Mouse (Mus musculus) thymus, adult 2 months (tissue): ENCODE data around the gene Rragb. TPM values are rescaled to one million over a fixed set of nuclear protein-coding genes. Genes with fewer than 3 reads are reported as not detected.

Experiments
- DNase-seq: peaks from one replicate; pipeline ENCODE4 v3.0.0; 2021
- H3K27ac ChIP-seq: fragments of 200-500 bp; 2 replicates; pipeline ENCODE4 v1.5.1; 2012; ENCODE audit warnings: low read length, control low read depth; ENCODE audit not compliant: control insufficient read depth, insufficient read depth
- H3K27me3 ChIP-seq: fragments of 200-500 bp; 2 replicates; pipeline ENCODE4 v1.6.1; 2012; ENCODE audit warnings: mild to moderate bottlenecking, low read length, moderate library complexity, mixed read lengths; ENCODE audit not compliant: control insufficient read depth, insufficient read depth
- H3K36me3 ChIP-seq: fragments of 200-500 bp; 2 replicates; pipeline ENCODE4 v1.6.1; 2012; ENCODE audit warnings: mild to moderate bottlenecking, low read length, moderate library complexity; ENCODE audit not compliant: control insufficient read depth, insufficient read depth
- H3K4me1 ChIP-seq: fragments of 200-500 bp; replicated peaks from 2 replicates; pipeline ENCODE4 v1.6.1; 2012; ENCODE audit warnings: low read length; ENCODE audit not compliant: control insufficient read depth, insufficient read depth
- H3K4me3 ChIP-seq: fragments of 200-500 bp; 2 replicates; pipeline ENCODE4 v1.5.1; 2012; ENCODE audit warnings: mild to moderate bottlenecking, low read length, control low read depth, moderate library complexity; ENCODE audit not compliant: control insufficient read depth, insufficient read depth
- CTCF ChIP-seq: fragments of 200-500 bp; IDR thresholded peaks from 2 replicates; pipeline ENCODE4 v1.5.1; 2012; ENCODE audit warnings: mild to moderate bottlenecking, control low read depth, low read length, moderate library complexity, borderline replicate concordance; ENCODE audit not compliant: control insufficient read depth, poor library complexity, insufficient read depth; ENCODE audit errors: extremely low read depth
- POLR2A ChIP-seq: fragments of 200-500 bp; IDR thresholded peaks from 2 replicates; pipeline ENCODE4 v1.6.1; 2012; ENCODE audit warnings: mild to moderate bottlenecking, low read length, control low read depth, moderate library complexity; ENCODE audit not compliant: control insufficient read depth, poor library complexity, insufficient read depth; ENCODE audit errors: extremely low read depth
- WGBS: fragments of 180-500 bp; shearing (Covaris S2); methylation state at CpG from one replicate; pipeline ENCODE4 v1.1.7; 2018; 5-methylcytosine and 5-hydroxymethylcytosine counted together
- polyA plus RNA-seq: library from polyadenylated mRNA; depleted of rRNA; stranded (reverse); fragments of >200 nt; gene quantifications from 2 replicates; pipeline ENCODE4 v1.2.3, GENCODE M21; 2012; rRNA removed

Rragb gene
- polyA plus RNA-seq, 1 experiment, result 6.0 TPM

DNA sequence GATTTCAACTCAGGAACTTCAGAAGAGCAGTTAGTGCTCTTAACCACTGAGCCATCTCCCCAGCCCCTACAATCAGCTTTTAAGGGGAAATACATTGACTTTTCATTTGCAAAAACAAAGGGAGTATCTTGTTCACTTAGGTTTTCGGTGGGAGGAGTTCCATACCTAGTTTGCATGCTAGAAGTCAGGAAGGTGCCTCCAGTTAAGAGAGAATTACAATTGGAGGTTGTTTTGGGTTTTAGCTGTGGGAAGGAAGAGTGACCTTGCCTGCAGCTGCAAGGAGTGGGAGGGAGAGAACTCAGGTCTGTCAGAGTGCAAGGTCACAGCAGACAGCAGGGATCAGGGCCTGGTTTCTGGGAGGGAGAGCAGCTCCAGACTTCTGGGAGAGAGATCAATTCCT, 71.3 kb downstream of the Rragb start:
- H3K27ac ChIP-seq, result no peak overlapping the region
- no peaks in the 10 kb centered on the region for H3K27me3 ChIP-seq
- DNase-seq, result no peak
- TF ChIP-seq CTCF, result no peak
- TF ChIP-seq POLR2A, result no peak
- no peaks in the 10 kb centered on the region for H3K36me3 ChIP-seq
- 60% methylated on average over 1 of the region's 1 CpGs for WGBS
- H3K4me3 ChIP-seq, result no peak overlapping the region
- no peaks in the 10 kb centered on the region for H3K4me1 ChIP-seq

Other genes starting within 250 kb of the Rragb start
- gene Usp51, start 133.5 kb upstream of the Rragb start, polyA plus RNA-seq, result not detected in 2 replicates
- gene Mageh1, start 102.4 kb upstream of the Rragb start, polyA plus RNA-seq, result 0.94 and 1.1 TPM in 2 replicates
- gene Foxr2, start 21.2 kb upstream of the Rragb start, polyA plus RNA-seq, result not detected in 2 replicates
- gene Klf8, start 97.5 kb downstream of the Rragb start, polyA plus RNA-seq, result 1.00 and 1.3 TPM in 2 replicates